Mouse (Mus musculus) kidney, embryonic 14.5 days (tissue): ENCODE results near the gene Grm1. TPM values are rescaled to one million over a fixed set of nuclear protein-coding genes. Genes with fewer than 3 reads are reported as not detected.

Experiments used
- ATAC-seq: fragments of 200-750 bp; cut with Nextera tagmentation; 2 replicates; pipeline ENCODE4 v1.8.0; 2017; ENCODE audit warnings: moderate number of reproducible peaks, mild to moderate bottlenecking, moderate TSS enrichment, moderate library complexity; ENCODE audit not compliant: low FRiP score, low TSS enrichment
- H3K27ac ChIP-seq: fragments of 300-500 bp; sonication (generic); 2 replicates; pipeline ENCODE4 v1.5.1; 2014; ENCODE audit warnings: low read depth, mild to moderate bottlenecking, low read length, moderate library complexity, mixed read lengths
- H3K27me3 ChIP-seq: fragments of 300-500 bp; sonication (generic); 2 replicates; pipeline ENCODE4 v1.6.1; 2014; ENCODE audit warnings: mild to moderate bottlenecking, low read length; ENCODE audit not compliant: control insufficient read depth, insufficient read depth
- H3K36me3 ChIP-seq: fragments of 300-500 bp; sonication (generic); 2 replicates; pipeline ENCODE4 v1.6.1; 2014; ENCODE audit warnings: low read length, mixed read lengths; ENCODE audit not compliant: control insufficient read depth, insufficient read depth
- H3K4me1 ChIP-seq: fragments of 300-500 bp; sonication (generic); 2 replicates; pipeline ENCODE4 v1.6.1; 2014; ENCODE audit warnings: low read length, mixed read lengths; ENCODE audit not compliant: control insufficient read depth, insufficient read depth
- H3K4me2 ChIP-seq: fragments of 300-500 bp; sonication (generic); replicated peaks from 2 replicates; pipeline ENCODE4 v1.6.1; 2014; ENCODE audit warnings: low read depth, mild to moderate bottlenecking, low read length
- H3K4me3 ChIP-seq: fragments of 300-500 bp; sonication (generic); 2 replicates; pipeline ENCODE4 v1.5.1; 2014; ENCODE audit warnings: mild to moderate bottlenecking, low read length
- H3K9ac ChIP-seq: fragments of 300-500 bp; sonication (generic); 2 replicates; pipeline ENCODE4 v1.6.1; 2014; ENCODE audit warnings: low read depth, mild to moderate bottlenecking, low read length, moderate library complexity
- H3K9me3 ChIP-seq: fragments of 300-500 bp; sonication (generic); 2 replicates; pipeline ENCODE4 v1.6.1; 2016; ENCODE audit warnings: low read length; ENCODE audit not compliant: control insufficient read depth
- WGBS: fragments of 180-500 bp; shearing (Covaris S2); extraction: QIAGEN DNeasy Blood & Tissue Kit; methylation state at CpG from one replicate; pipeline ENCODE4 v1.1.7; 2014; 5-methylcytosine and 5-hydroxymethylcytosine counted together
- polyA plus RNA-seq: library from polyadenylated mRNA; unstranded; fragments of >200 nt; fragmentation: Nextera tagmentation; extraction: Ambion mirVana; gene quantifications from 2 replicates; pipeline ENCODE4 v1.2.1, GENCODE M21; 2014

The Grm1 gene
- polyA plus RNA-seq, 1 experiment from 2014 or later = not detected

- Histone ChIP-seq H3K4me3 (no peak overlapping the region), H3K27me3 (no peaks in the 10 kb centered on the region), H3K4me2 (no peak overlapping the region), H3K9ac (no peak overlapping the region), H3K27ac (no peak overlapping the region), H3K9me3 (no peaks in the 10 kb centered on the region), H3K36me3 (no peaks in the 10 kb centered on the region), H3K4me1 (no peaks in the 10 kb centered on the region)
- ATAC-seq = peak; percentile 28; the same call in 1 of the 2 replicates
- WGBS = 55% methylated on average over 1 of the region's 1 CpGs
Measured at GRCm38 (mm10) chr10:10737041-10737681, 345.0 kb downstream of the Grm1 start.

- H3K27me3 ChIP-seq = no peaks in the 10 kb centered on the region
- no peak overlapping the region for H3K4me3 ChIP-seq
- H3K36me3 ChIP-seq = no peaks in the 10 kb centered on the region
- ATAC-seq = no peak
- no peak overlapping the region for H3K9ac ChIP-seq
- H3K27ac ChIP-seq = no peak overlapping the region
- no peaks in the 10 kb centered on the region for H3K4me1 ChIP-seq
- no peaks in the 10 kb centered on the region for H3K9me3 ChIP-seq
- WGBS = 53% methylated on average over 5 of the region's 5 CpGs
- no peak overlapping the region for H3K4me2 ChIP-seq
Measured at GRCm38 (mm10) chr10:10734561-10734960, 347.6 kb downstream of the Grm1 start.

GRCm38 (mm10) chr10:10733092-10733491 lies 349.1 kb downstream of the Grm1 start:
- Histone ChIP-seq H3K27me3 (no peaks in the 10 kb centered on the region), H3K4me1 (no peaks in the 10 kb centered on the region), H3K27ac (no peak overlapping the region), H3K4me2 (no peak overlapping the region), H3K4me3 (no peak overlapping the region), H3K9me3 (no peaks in the 10 kb centered on the region), H3K36me3 (no peaks in the 10 kb centered on the region), H3K9ac (no peak overlapping the region)
- WGBS = 82% methylated on average over 5 of the region's 5 CpGs
- no peak for ATAC-seq

GRCm38 (mm10) chr10:10726501-10726900 lies 355.7 kb downstream of the Grm1 start:
- H3K27ac ChIP-seq = no peak overlapping the region

GRCm38 (mm10) chr10:10710837-10711236 lies 371.3 kb downstream of the Grm1 start:
- no peaks in the 10 kb centered on the region for H3K27me3 ChIP-seq
- H3K36me3 ChIP-seq = no peaks in the 10 kb centered on the region
- no peak overlapping the region for H3K4me2 ChIP-seq
- H3K9me3 ChIP-seq = no peaks in the 10 kb centered on the region
- H3K9ac ChIP-seq = no peak overlapping the region
- ATAC-seq = no peak
- H3K4me3 ChIP-seq = no peak overlapping the region
- H3K4me1 ChIP-seq = no peaks in the 10 kb centered on the region
- 76% methylated on average over 2 of the region's 2 CpGs for WGBS
- no peak overlapping the region for H3K27ac ChIP-seq

More at GRCm38 (mm10) chr10:10726501-10726900, 355.7 kb downstream of the Grm1 start:
- no peak overlapping the region for H3K4me2 ChIP-seq
- no peaks in the 10 kb centered on the region for H3K9me3 ChIP-seq
- WGBS = 78% methylated on average over 3 of the region's 3 CpGs
- no peaks in the 10 kb centered on the region for H3K36me3 ChIP-seq
- no peaks in the 10 kb centered on the region for H3K4me1 ChIP-seq
- H3K27me3 ChIP-seq = no peaks in the 10 kb centered on the region
- no peak for ATAC-seq
- H3K4me3 ChIP-seq = no peak overlapping the region
- H3K9ac ChIP-seq = no peak overlapping the region

- Histone ChIP-seq H3K9me3 (no peaks in the 10 kb centered on the region), H3K9ac (no peak overlapping the region), H3K4me2 (no peak overlapping the region), H3K4me1 (no peaks in the 10 kb centered on the region), H3K4me3 (no peak overlapping the region), H3K27ac (no peak overlapping the region), H3K36me3 (no peaks in the 10 kb centered on the region), H3K27me3 (no peaks in the 10 kb centered on the region)
- 90% methylated on average over 2 of the region's 2 CpGs for WGBS
- no peak for ATAC-seq
Measured at GRCm38 (mm10) chr10:10710359-10710758, 371.8 kb downstream of the Grm1 start.

- H3K27me3 ChIP-seq = no peaks in the 10 kb centered on the region
- no peak overlapping the region for H3K9ac ChIP-seq
- no peak overlapping the region for H3K4me2 ChIP-seq
- no peaks in the 10 kb centered on the region for H3K9me3 ChIP-seq
- no peaks in the 10 kb centered on the region for H3K36me3 ChIP-seq
- H3K4me1 ChIP-seq = no peaks in the 10 kb centered on the region
- no peak overlapping the region for H3K4me3 ChIP-seq
- ATAC-seq = no peak
- 84% methylated on average over 1 of the region's 1 CpGs for WGBS
- no peak overlapping the region for H3K27ac ChIP-seq
Measured at GRCm38 (mm10) chr10:10708031-10708430, 374.1 kb downstream of the Grm1 start.

GRCm38 (mm10) chr10:10701326-10701725 lies 380.8 kb downstream of the Grm1 start:
- Histone ChIP-seq H3K4me1 (no peaks in the 10 kb centered on the region), H3K4me3 (no peak overlapping the region), H3K9ac (no peak overlapping the region), H3K36me3 (no peaks in the 10 kb centered on the region), H3K9me3 (no peaks in the 10 kb centered on the region), H3K27me3 (no peaks in the 10 kb centered on the region), H3K4me2 (no peak overlapping the region), H3K27ac (no peak overlapping the region)
- ATAC-seq = no peak
- WGBS = 80% methylated on average over 1 of the region's 1 CpGs

- H3K27ac ChIP-seq = no peak overlapping the region
- no peak overlapping the region for H3K4me2 ChIP-seq
- H3K9me3 ChIP-seq = no peaks in the 10 kb centered on the region
- no peaks in the 10 kb centered on the region for H3K36me3 ChIP-seq
- no peaks in the 10 kb centered on the region for H3K4me1 ChIP-seq
- H3K9ac ChIP-seq = no peak overlapping the region
- no peaks in the 10 kb centered on the region for H3K27me3 ChIP-seq
- H3K4me3 ChIP-seq = no peak overlapping the region
- ATAC-seq = no peak
- 43% methylated on average over 1 of the region's 1 CpGs for WGBS
Measured at GRCm38 (mm10) chr10:10700903-10701302, 381.3 kb downstream of the Grm1 start.
